Mouse (Mus musculus): ENCODE data around the gene Ralgds.

GRCm38 (mm10) chr2:28599569-28599900 lies 86.6 kb downstream of the Ralgds start:
- TF ChIP-seq CTCF (IDR thresholded peaks at IDR 0.05; ENCODE audit: low read depth, low read length) (no peak), POLR2A (IDR thresholded peaks at IDR 0.05; ENCODE audit: insufficient read depth, low read length) (no peak), EP300 (IDR thresholded peaks at IDR 0.05; ENCODE audit: insufficient read depth, low read depth, low read length) (no peak)
